Mouse (Mus musculus) right cerebral cortex, postnatal 10 days (tissue): ENCODE data around the gene Pard3b.

Experiments
- DNase-seq, 2 experiments: peaks; one replicate each; pipeline ENCODE4 v3.0.0; 2021; ENCODE audit warnings: low spot score in 2 of 2

The Pard3b gene

GRCm38 (mm10) chr1:62388013-62388412 lies 749.4 kb downstream of the Pard3b start:
- no peak for DNase-seq

GRCm38 (mm10) chr1:62392863-62393262 lies 754.2 kb downstream of the Pard3b start:
- no peak for DNase-seq

- no peak for DNase-seq
Measured at GRCm38 (mm10) chr1:62394555-62394954, 755.9 kb downstream of the Pard3b start.

GRCm38 (mm10) chr1:62398261-62398660 lies 759.6 kb downstream of the Pard3b start:
- no peak for DNase-seq

- DNase-seq: no peak
Measured at GRCm38 (mm10) chr1:62398738-62399137, 760.1 kb downstream of the Pard3b start.

- no peak for DNase-seq
Measured at GRCm38 (mm10) chr1:62405061-62405460, 766.4 kb downstream of the Pard3b start.

GRCm38 (mm10) chr1:62411368-62411767 lies 772.7 kb downstream of the Pard3b start:
- no peak for DNase-seq

- no peak for DNase-seq
Measured at GRCm38 (mm10) chr1:62412019-62412418, 773.4 kb downstream of the Pard3b start.

GRCm38 (mm10) chr1:62412988-62413387 lies 774.4 kb downstream of the Pard3b start:
- no peak for DNase-seq

GRCm38 (mm10) chr1:62414521-62414920 lies 775.9 kb downstream of the Pard3b start:
- no peak for DNase-seq

- DNase-seq: no peak
Measured at GRCm38 (mm10) chr1:62416627-62417374, 778.2 kb downstream of the Pard3b start.

- DNase-seq: no peak
Measured at GRCm38 (mm10) chr1:62422896-62423650, 784.4 kb downstream of the Pard3b start.

- no peak for DNase-seq
Measured at GRCm38 (mm10) chr1:62425369-62425768, 786.7 kb downstream of the Pard3b start.

- no peak for DNase-seq
Measured at GRCm38 (mm10) chr1:62428736-62429135, 790.1 kb downstream of the Pard3b start.

GRCm38 (mm10) chr1:62429333-62430182 lies 790.9 kb downstream of the Pard3b start:
- no peak for DNase-seq

GRCm38 (mm10) chr1:62431054-62431453 lies 792.4 kb downstream of the Pard3b start:
- DNase-seq: no peak

- DNase-seq: no peak
Measured at GRCm38 (mm10) chr1:62433891-62434290, 795.3 kb downstream of the Pard3b start.

GRCm38 (mm10) chr1:62435844-62436243 lies 797.2 kb downstream of the Pard3b start:
- no peak for DNase-seq

GRCm38 (mm10) chr1:62436304-62436703 lies 797.7 kb downstream of the Pard3b start:
- no peak for DNase-seq

- DNase-seq: no peak
Measured at GRCm38 (mm10) chr1:62437493-62437892, 798.9 kb downstream of the Pard3b start.

GRCm38 (mm10) chr1:62444406-62444805 lies 805.8 kb downstream of the Pard3b start:
- no peak for DNase-seq

GRCm38 (mm10) chr1:62446818-62447217 lies 808.2 kb downstream of the Pard3b start:
- no peak for DNase-seq
